Mouse (Mus musculus) kidney, postnatal 0 days (tissue): ENCODE results near the gene E2f4. TPM values are rescaled to one million over a fixed set of nuclear protein-coding genes. Genes with fewer than 3 reads are reported as not detected.

ENCODE experiments used
- ATAC-seq: fragments of 200-750 bp; cut with Nextera tagmentation; replicated peaks from 2 replicates; pipeline ENCODE4 v1.8.0; 2017; ENCODE audit warnings: low read depth, moderate number of reproducible peaks, moderate TSS enrichment, moderate library complexity; ENCODE audit not compliant: low FRiP score
- DNase-seq: peaks from one replicate; pipeline ENCODE4 v3.0.0-alpha.2; 2016; ENCODE audit warnings: low spot score
- H3K27ac ChIP-seq: fragments of 300-500 bp; sonication (generic); 2 replicates; pipeline ENCODE4 v1.5.1; 2014; ENCODE audit warnings: mild to moderate bottlenecking
- H3K27me3 ChIP-seq: fragments of 300-500 bp; sonication (generic); 2 replicates; pipeline ENCODE4 v1.6.1; 2014; ENCODE audit warnings: low read length, mixed read lengths; ENCODE audit not compliant: insufficient read depth
- H3K36me3 ChIP-seq: fragments of 300-500 bp; sonication (generic); 2 replicates; pipeline ENCODE4 v1.6.1; 2014; ENCODE audit warnings: low read length, mixed read lengths; ENCODE audit not compliant: insufficient read depth
- H3K4me1 ChIP-seq: fragments of 300-500 bp; sonication (generic); replicated peaks from 2 replicates; pipeline ENCODE4 v1.6.1; 2014; ENCODE audit warnings: antibody characterized with exemption, low read length, mixed read lengths; ENCODE audit not compliant: insufficient read depth
- H3K4me2 ChIP-seq: fragments of 300-500 bp; sonication (generic); 2 replicates; pipeline ENCODE4 v1.6.1; 2014; ENCODE audit warnings: mild to moderate bottlenecking, low read length, moderate library complexity, mixed read lengths
- H3K4me3 ChIP-seq: fragments of 300-500 bp; sonication (generic); replicated peaks from 2 replicates; pipeline ENCODE4 v1.5.1; 2014; ENCODE audit warnings: low read depth, low read length
- H3K9ac ChIP-seq: fragments of 300-500 bp; sonication (generic); 2 replicates; pipeline ENCODE4 v1.6.1; 2014; ENCODE audit warnings: low read depth, low read length
- H3K9me3 ChIP-seq: fragments of 300-500 bp; sonication (generic); replicated peaks from 2 replicates; pipeline ENCODE4 v1.6.1; 2016; ENCODE audit warnings: low read length, inconsistent platforms, mixed read lengths
- CTCF ChIP-seq: IDR thresholded peaks from 2 replicates; pipeline ENCODE4 v1.5.1; 2016; ENCODE audit warnings: antibody characterized with exemption, low read depth, mild to moderate bottlenecking, moderate library complexity
- WGBS: fragments of 180-500 bp; shearing (Covaris S2); extraction: QIAGEN DNeasy Blood & Tissue Kit; methylation state at CpG from one replicate; pipeline ENCODE4 v1.1.7; 2014; 5-methylcytosine and 5-hydroxymethylcytosine counted together
- polyA plus RNA-seq: library from polyadenylated mRNA; unstranded; fragments of >200 nt; fragmentation: Nextera tagmentation; extraction: Ambion mirVana; gene quantifications from 2 replicates; pipeline ENCODE4 v1.2.1, GENCODE M21; 2015

The E2f4 gene
- polyA plus RNA-seq, 1 experiment from 2014 or later: 57.9 TPM

DNA sequence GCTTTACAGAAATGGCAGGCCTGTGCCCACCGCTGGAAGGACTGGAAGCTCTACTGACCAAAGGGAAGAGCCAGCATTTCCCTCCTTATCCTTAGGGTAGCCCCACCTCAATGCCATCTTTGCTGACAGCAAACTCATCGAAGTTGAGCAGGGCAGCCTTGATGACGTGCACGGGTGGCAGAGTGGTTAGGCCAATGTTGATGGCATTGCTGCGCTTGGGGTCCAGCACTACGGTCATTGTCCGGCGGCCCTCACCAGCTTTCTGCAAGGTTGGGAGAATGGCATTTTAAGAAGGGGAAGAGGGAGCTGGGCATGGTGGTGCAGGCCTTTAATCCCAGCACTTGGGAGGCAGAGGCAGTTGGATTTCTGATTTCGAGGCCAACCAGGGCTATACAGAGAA is 34.5 kb downstream of the E2f4 start:
- no peaks in the 10 kb centered on the region for H3K27me3 ChIP-seq
- no peak for TF ChIP-seq CTCF
- ATAC-seq (no peak), DNase-seq (no peak)
- H3K4me3 ChIP-seq: no peak overlapping the region
- no peaks in the 10 kb centered on the region for H3K9me3 ChIP-seq
- H3K9ac ChIP-seq: no peak overlapping the region
- H3K36me3 ChIP-seq: peaks cover 72% of the 10 kb centered on the region
- H3K4me1 ChIP-seq: 0 out of 2 replicates have a peak, but pooled peaks cover 5% of the 10 kb centered on the region
- no peak overlapping the region for H3K4me2 ChIP-seq
- no peak overlapping the region for H3K27ac ChIP-seq
- WGBS: 94% methylated on average over 9 of the region's 9 CpGs

DNA sequence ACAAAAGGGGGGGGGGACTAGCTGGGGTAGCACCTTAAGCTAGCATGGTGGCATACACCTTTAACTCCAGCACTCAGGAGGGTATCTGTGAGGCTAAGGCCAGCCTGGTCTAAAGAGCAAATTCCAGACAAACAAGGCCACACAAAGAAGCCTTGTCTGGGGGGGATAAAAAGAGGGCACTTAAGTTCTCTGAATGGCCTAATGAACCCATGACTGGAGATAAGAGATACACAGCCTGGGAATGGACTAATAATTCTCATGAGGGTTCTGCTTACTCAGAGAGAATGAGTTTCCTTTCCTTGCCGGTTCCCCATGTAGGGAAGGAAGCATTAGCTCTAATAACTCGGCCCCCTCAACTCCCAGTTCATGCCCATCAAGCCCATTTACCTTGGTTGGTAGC is 35.1 kb downstream of the E2f4 start:
- ATAC-seq: no peak
- no peak for DNase-seq
- Histone ChIP-seq H3K27ac (no peak overlapping the region), H3K4me3 (no peak overlapping the region), H3K27me3 (no peaks in the 10 kb centered on the region), H3K4me1 (0 out of 2 replicates have a peak, but pooled peaks cover under 1% of the 10 kb centered on the region), H3K9ac (no peak overlapping the region), H3K9me3 (no peaks in the 10 kb centered on the region), H3K4me2 (no peak overlapping the region), H3K36me3 (peaks cover 77% of the 10 kb centered on the region)
- WGBS: 64% methylated on average over 2 of the region's 2 CpGs
- no peak for TF ChIP-seq CTCF

DNA sequence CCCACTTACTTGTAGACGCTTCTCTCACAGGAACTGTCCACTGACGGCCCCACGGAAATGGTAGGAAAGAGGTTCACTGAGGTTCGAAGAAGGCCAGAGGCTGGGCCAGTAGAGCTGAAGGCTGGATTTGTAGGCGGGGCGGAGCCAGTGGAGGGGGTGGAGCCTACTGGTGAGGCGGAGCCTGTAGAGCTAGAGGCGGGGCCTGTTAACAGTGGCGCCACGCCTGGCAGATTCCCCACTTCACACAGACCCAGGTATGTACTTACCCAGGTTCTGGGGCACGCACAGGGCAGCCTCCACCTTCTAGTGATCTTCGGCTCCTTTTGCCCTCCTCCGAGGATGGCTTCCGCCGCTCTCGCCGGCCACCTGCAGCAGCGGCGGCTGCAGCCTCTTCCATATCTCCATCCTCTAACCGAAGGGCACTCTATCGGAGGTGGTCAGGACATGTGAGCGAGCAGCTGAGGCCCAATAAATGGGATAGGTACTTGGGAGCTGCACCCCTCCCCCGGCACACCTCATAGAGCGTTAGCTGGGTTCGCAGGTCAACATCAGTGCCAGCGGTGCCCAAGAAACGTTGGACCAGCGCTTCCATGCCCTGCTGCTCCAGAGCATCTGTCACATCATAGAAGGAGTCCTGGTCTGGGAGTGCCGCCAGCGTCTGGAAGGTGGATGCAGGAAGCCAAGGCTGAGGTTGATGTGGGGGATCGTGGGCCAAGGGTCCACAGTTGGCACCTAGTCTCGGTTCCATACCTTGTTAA is 39.1 kb downstream of the E2f4 start:
- Histone ChIP-seq H3K27ac (no peak overlapping the region), H3K9ac (no peak overlapping the region), H3K4me3 (no peak overlapping the region), H3K27me3 (no peaks in the 10 kb centered on the region), H3K4me2 (no peak overlapping the region), H3K9me3 (no peaks in the 10 kb centered on the region), H3K36me3 (peaks cover 46% of the 10 kb centered on the region), H3K4me1 (no peaks in the 10 kb centered on the region; the same call in 1 of the 2 replicates)
- 65% methylated on average over 32 of the region's 32 CpGs for WGBS
- ATAC-seq (peak; percentile 24; the same call in 1 of the 2 replicates), DNase-seq (no peak)
- TF ChIP-seq CTCF: no peak

DNA sequence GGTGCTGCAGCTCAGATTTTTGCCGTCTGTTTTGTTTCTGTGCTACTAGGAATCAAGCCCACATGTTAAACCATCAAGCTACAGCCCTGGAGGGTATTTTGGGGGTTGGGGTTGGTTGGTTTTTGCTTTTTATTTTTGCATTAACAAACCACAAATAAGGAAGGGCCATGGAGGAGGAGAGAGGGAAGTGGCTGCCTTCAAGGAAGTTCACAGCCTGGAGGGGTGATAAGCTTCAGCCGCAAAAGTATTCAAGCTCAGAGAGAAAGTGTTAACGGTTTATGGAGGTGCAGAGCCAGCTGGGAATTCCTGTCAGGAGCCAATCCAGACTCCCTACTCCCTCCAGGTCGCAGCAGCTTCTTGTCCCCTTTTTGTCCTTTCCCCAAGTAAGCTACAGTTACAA is 41.5 kb downstream of the E2f4 start:
- 30% methylated on average over 4 of the region's 4 CpGs for WGBS
- no peaks in the 10 kb centered on the region; the same call in 1 of the 2 replicates for H3K4me1 ChIP-seq
- peaks cover 29% of the 10 kb centered on the region for H3K36me3 ChIP-seq
- ATAC-seq: no peak
- H3K27me3 ChIP-seq: no peaks in the 10 kb centered on the region
- H3K27ac ChIP-seq: no peak overlapping the region
- H3K9me3 ChIP-seq: no peaks in the 10 kb centered on the region
- no peak for TF ChIP-seq CTCF
- no peak overlapping the region for H3K4me3 ChIP-seq
- DNase-seq: no peak
- no peak overlapping the region for H3K4me2 ChIP-seq
- H3K9ac ChIP-seq: no peak overlapping the region

DNA sequence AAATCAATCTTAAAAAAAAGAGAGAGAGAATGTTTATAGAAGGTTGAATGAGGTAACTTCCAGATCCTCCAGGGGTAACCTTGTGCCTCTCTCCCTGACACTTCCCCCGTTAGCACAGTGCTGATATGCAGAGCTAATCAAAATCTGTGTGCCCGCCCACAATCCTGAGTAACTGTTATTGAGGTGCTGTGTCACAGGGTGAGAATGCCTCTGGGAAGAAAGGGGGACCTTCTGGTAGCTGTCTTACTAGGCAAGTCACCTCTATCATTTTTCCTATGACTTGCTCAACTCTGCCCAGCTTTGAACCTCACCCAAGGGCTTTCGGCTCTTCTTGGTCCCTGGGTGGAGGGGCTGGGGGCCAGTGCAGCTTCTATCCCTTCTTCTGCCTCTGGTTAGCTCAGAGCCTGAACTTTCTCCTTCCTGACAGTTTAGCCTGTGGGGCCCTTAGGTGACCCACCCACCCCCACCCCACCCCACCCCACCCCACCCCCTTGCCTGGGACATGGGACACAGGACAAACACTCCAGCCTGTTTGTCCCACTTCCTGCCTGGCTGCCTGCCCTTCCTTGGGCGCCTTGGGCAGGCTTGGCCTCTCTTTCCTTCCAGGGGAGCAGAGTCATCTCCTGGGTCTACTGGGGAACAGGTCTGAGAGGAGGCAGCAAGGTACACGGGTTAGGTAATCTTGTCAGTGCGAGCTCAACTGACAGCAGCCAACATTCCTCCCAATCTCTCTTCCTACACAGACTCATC is 42.6 kb downstream of the E2f4 start:
- no peak overlapping the region for H3K4me2 ChIP-seq
- DNase-seq (no peak), ATAC-seq (no peak)
- H3K9ac ChIP-seq: no peak overlapping the region
- H3K27ac ChIP-seq: no peak overlapping the region
- H3K36me3 ChIP-seq: peaks cover 24% of the 10 kb centered on the region; the same call in 1 of the 2 replicates
- H3K9me3 ChIP-seq: no peaks in the 10 kb centered on the region
- H3K4me1 ChIP-seq: peaks cover under 1% of the 10 kb centered on the region; the same call in 1 of the 2 replicates
- no peak overlapping the region for H3K4me3 ChIP-seq
- WGBS: 65% methylated on average over 6 of the region's 6 CpGs
- no peaks in the 10 kb centered on the region for H3K27me3 ChIP-seq
- TF ChIP-seq CTCF: no peak

DNA sequence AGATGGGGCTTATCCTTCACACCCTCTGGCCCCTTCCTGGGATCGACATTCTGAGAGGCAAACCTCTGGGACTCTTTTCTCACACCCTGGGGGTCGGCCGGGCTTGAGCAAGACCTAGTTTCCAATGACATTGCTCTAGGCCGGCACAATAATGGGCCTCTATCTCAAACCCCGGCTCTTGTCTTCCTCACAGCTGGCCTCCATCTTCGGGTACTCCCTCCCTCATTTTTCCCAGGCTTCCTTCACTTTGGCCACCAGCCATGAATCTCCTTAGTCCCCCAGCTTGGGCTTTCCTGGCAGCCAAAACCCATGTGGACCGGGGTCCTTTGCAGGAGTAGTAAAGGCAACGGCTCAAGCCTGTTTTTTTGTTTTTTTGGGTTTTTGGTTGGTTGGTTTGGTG is 43.9 kb downstream of the E2f4 start:
- peak overlapping the region; percentile 57 for H3K27ac ChIP-seq
- no peak for TF ChIP-seq CTCF
- ATAC-seq (no peak), DNase-seq (peak; percentile 75)
- no peak overlapping the region for H3K4me3 ChIP-seq
- WGBS: 38% methylated on average over 8 of the region's 8 CpGs
- peaks cover 13% of the 10 kb centered on the region; the same call in 1 of the 2 replicates for H3K4me1 ChIP-seq
- H3K36me3 ChIP-seq: peaks cover 13% of the 10 kb centered on the region; the same call in 1 of the 2 replicates
- H3K9ac ChIP-seq: no peak overlapping the region
- no peaks in the 10 kb centered on the region for H3K9me3 ChIP-seq
- H3K4me2 ChIP-seq: no peak overlapping the region
- no peaks in the 10 kb centered on the region for H3K27me3 ChIP-seq
